Mouse (Mus musculus) layer of hippocampus, adult 8-10 months (tissue): ENCODE results near the gene Tenm4. TPM values are rescaled to one million over a fixed set of nuclear protein-coding genes. Genes with fewer than 3 reads are reported as not detected.
A peak's percentile ranks its signal among the peaks of the same experiment; 100 is the strongest.
"Not testable (repeated sequence)": the region's sequence is repeated elsewhere in the genome, so short reads cannot be mapped to it uniquely, and the experiment has no call there.

Source experiments
- DNase-seq, 2 experiments: peaks; one replicate each; pipeline ENCODE4 v3.0.0; 2022; ENCODE audit warnings: low spot score in 2 of 2
- total RNA-seq, 4 experiments: library from RNA; stranded (reverse); gene quantifications; 2 replicates each; pipeline ENCODE4 v1.2.4; 2022

Tenm4 gene
- total RNA-seq, 4 experiments from 2014 or later: 128 to 134 (median 132) TPM

GRCm38 (mm10) chr7:96570965-96571364 lies 399.9 kb downstream of the Tenm4 start:
- no peak for DNase-seq

- no peak for DNase-seq
Observed at GRCm38 (mm10) chr7:96572995-96573394, 401.9 kb downstream of the Tenm4 start.

GRCm38 (mm10) chr7:96575202-96575650 lies 404.2 kb downstream of the Tenm4 start:
- DNase-seq: peak; percentile 90

- DNase-seq: no peak
Observed at GRCm38 (mm10) chr7:96582752-96583151, 411.7 kb downstream of the Tenm4 start.

GRCm38 (mm10) chr7:96587403-96587802 lies 416.4 kb downstream of the Tenm4 start:
- DNase-seq: no peak

- no peak for DNase-seq
Observed at GRCm38 (mm10) chr7:96588567-96588966, 417.5 kb downstream of the Tenm4 start.

GRCm38 (mm10) chr7:96595535-96596295 lies 424.7 kb downstream of the Tenm4 start:
- DNase-seq: no peak

GRCm38 (mm10) chr7:96596402-96597195 lies 425.6 kb downstream of the Tenm4 start:
- DNase-seq: no peak

GRCm38 (mm10) chr7:96597871-96598270 lies 426.8 kb downstream of the Tenm4 start:
- no peak for DNase-seq

- no peak for DNase-seq
Observed at GRCm38 (mm10) chr7:96599081-96599480, 428.0 kb downstream of the Tenm4 start.

- DNase-seq: no peak
Observed at GRCm38 (mm10) chr7:96600381-96600941, 429.4 kb downstream of the Tenm4 start.

GRCm38 (mm10) chr7:96604091-96604745 lies 433.2 kb downstream of the Tenm4 start:
- DNase-seq: no peak

- DNase-seq: no peak
Observed at GRCm38 (mm10) chr7:96605316-96605715, 434.3 kb downstream of the Tenm4 start.

GRCm38 (mm10) chr7:96609854-96610586 lies 439.0 kb downstream of the Tenm4 start:
- peak in 1 of 2 experiments; percentile 8 for DNase-seq

- no peak for DNase-seq
Observed at GRCm38 (mm10) chr7:96617371-96617770, 446.3 kb downstream of the Tenm4 start.

GRCm38 (mm10) chr7:96619930-96620472 lies 449.0 kb downstream of the Tenm4 start:
- no peak for DNase-seq

GRCm38 (mm10) chr7:96626338-96626737 lies 455.3 kb downstream of the Tenm4 start:
- no peak for DNase-seq

- DNase-seq: not testable (repeated sequence)
Observed at GRCm38 (mm10) chr7:96630551-96630950, 459.5 kb downstream of the Tenm4 start.

GRCm38 (mm10) chr7:96633008-96633407 lies 462.0 kb downstream of the Tenm4 start:
- DNase-seq: no peak

- DNase-seq: no peak
Observed at GRCm38 (mm10) chr7:96635830-96636440, 464.9 kb downstream of the Tenm4 start.
